Mouse (Mus musculus): ENCODE data around the gene Hoxc11. TPM values are rescaled to one million over a fixed set of nuclear protein-coding genes. Genes with fewer than 3 reads are reported as not detected.

Gene Hoxc11
- polyA plus RNA-seq, 1 experiment = not detected

DNA sequence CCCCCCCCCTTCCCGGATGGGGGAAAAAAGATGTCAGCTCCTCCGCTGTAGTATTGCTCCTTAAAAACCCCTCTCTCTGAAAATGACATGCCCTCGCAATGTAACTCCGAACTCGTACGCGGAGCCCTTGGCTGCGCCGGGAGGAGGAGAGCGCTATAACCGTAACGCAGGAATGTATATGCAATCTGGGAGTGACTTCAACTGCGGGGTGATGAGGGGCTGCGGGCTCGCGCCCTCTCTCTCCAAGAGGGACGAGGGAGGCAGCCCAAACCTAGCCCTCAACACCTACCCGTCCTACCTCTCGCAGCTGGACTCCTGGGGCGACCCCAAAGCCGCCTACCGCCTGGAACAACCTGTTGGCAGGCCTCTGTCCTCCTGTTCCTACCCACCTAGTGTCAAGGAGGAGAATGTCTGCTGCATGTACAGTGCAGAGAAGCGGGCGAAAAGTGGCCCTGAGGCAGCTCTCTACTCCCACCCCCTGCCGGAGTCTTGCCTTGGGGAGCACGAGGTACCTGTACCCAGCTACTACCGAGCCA, 12.6 kb downstream of the Hoxc11 start, which contains the start of gene Hoxc10:
Hoxc10 (plus strand) TSS at position 21 of the 536 bp plus-strand sequence.
- Histone ChIP-seq H3K4me3 (replicated peaks) (no peak within 1 kb of the TSS), H3K36me3 (ENCODE audit: control insufficient read depth) (no peaks in the 10 kb centered on the region), H3K4me1 (ENCODE audit: control insufficient read depth) (no peaks in the 10 kb centered on the region), H3K9me3 (ENCODE audit: control insufficient read depth, low read length) (peaks cover 3% of the 10 kb centered on the region; the same call in 1 of the 2 replicates), H3K27me3 (ENCODE audit: control insufficient read depth) (peaks cover 100% of the 10 kb centered on the region)
- TF ChIP-seq GATA1 (IDR thresholded peaks at IDR 0.05; ENCODE audit: low read length) (no peak), TAL1 (IDR thresholded peaks at IDR 0.05; ENCODE audit: low read length) (no peak)

GRCm38 (mm10) chr15:102967312-102967510, 13.0 kb downstream of the Hoxc11 start, which contains the start of gene Hoxc5:
Gene Hoxc5, plus strand, starts transcription at chr15:102967443.
- TF ChIP-seq TAL1 (IDR thresholded peaks at IDR 0.05; ENCODE audit: low read length) (no peak), GATA1 (IDR thresholded peaks at IDR 0.05; ENCODE audit: low read length) (no peak)
- H3K36me3 ChIP-seq (ENCODE audit: control insufficient read depth) = no peaks in the 10 kb centered on the region
- H3K4me1 ChIP-seq (ENCODE audit: control insufficient read depth) = no peaks in the 10 kb centered on the region
- H3K4me3 ChIP-seq (replicated peaks) = no peak within 1 kb of the TSS
- peaks cover 3% of the 10 kb centered on the region; the same call in 1 of the 2 replicates for H3K9me3 ChIP-seq (ENCODE audit: control insufficient read depth, low read length)
- peaks cover 100% of the 10 kb centered on the region for H3K27me3 ChIP-seq (ENCODE audit: control insufficient read depth)

- TF ChIP-seq GATA1 (IDR thresholded peaks at IDR 0.05; ENCODE audit: low read length) (no peak), TAL1 (IDR thresholded peaks at IDR 0.05; ENCODE audit: low read length) (no peak)
- Histone ChIP-seq H3K4me3 (replicated peaks) (no peak overlapping the region), H3K9me3 (ENCODE audit: control insufficient read depth, low read length) (peaks cover 3% of the 10 kb centered on the region; the same call in 1 of the 2 replicates), H3K4me1 (ENCODE audit: control insufficient read depth) (no peaks in the 10 kb centered on the region), H3K27me3 (ENCODE audit: control insufficient read depth) (peaks cover 100% of the 10 kb centered on the region), H3K36me3 (ENCODE audit: control insufficient read depth) (no peaks in the 10 kb centered on the region)
Observed at GRCm38 (mm10) chr15:102967511-102968397, 13.5 kb downstream of the Hoxc11 start.

- Histone ChIP-seq H3K36me3 (ENCODE audit: control insufficient read depth) (no peaks in the 10 kb centered on the region), H3K27me3 (ENCODE audit: control insufficient read depth) (peaks cover 100% of the 10 kb centered on the region), H3K4me1 (ENCODE audit: control insufficient read depth) (no peaks in the 10 kb centered on the region), H3K9me3 (ENCODE audit: control insufficient read depth, low read length) (peaks cover 3% of the 10 kb centered on the region; the same call in 1 of the 2 replicates), H3K4me3 (replicated peaks) (no peak overlapping the region)
- TF ChIP-seq TAL1 (IDR thresholded peaks at IDR 0.05; ENCODE audit: low read length) (no peak), GATA1 (IDR thresholded peaks at IDR 0.05; ENCODE audit: low read length) (no peak)
Observed at GRCm38 (mm10) chr15:102969296-102969695, 15.1 kb downstream of the Hoxc11 start.

DNA sequence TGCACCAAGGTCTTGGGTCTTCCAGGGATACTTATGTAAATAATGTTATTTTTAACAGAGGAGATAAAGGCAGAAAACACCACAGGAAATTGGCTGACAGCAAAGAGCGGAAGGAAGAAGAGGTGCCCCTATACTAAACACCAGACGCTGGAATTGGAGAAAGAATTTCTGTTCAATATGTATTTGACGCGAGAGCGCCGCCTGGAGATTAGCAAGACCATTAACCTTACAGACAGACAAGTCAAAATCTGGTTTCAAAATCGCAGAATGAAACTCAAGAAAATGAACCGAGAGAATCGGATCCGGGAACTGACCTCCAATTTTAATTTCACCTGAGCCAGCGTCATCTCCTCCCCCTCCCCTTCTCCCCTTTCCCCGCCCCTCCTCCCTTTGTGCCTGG, 16.5 kb downstream of the Hoxc11 start:
- Histone ChIP-seq H3K4me1 (ENCODE audit: control insufficient read depth) (no peaks in the 10 kb centered on the region), H3K9me3 (ENCODE audit: control insufficient read depth, low read length) (peaks cover 6% of the 10 kb centered on the region; the same call in 1 of the 2 replicates), H3K27me3 (ENCODE audit: control insufficient read depth) (peaks cover 100% of the 10 kb centered on the region), H3K36me3 (ENCODE audit: control insufficient read depth) (no peaks in the 10 kb centered on the region), H3K4me3 (replicated peaks) (no peak overlapping the region)
- no peak for TF ChIP-seq TAL1 (IDR thresholded peaks at IDR 0.05; ENCODE audit: low read length)
- no peak for TF ChIP-seq GATA1 (IDR thresholded peaks at IDR 0.05; ENCODE audit: low read length)

DNA sequence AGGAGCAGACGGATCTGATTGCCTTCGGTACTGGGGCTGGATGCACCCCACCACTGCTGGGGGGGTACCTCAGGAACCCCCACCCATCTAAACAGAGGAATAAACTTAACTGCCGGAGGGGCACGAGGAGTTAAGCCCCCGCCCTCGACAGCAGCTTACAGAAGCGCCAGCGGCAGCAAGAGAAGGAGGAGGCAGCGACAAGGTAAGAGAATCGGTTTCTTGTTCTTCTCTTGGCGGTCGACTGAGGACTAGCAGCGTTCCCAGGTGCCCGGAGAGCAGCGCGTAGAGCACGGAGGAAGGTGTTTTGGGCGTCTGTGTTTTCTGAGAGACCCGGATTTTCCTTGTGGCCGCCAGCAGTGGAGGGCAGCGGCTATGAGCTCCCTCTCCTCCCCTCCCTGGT, 18.0 kb downstream of the Hoxc11 start:
- Histone ChIP-seq H3K4me1 (ENCODE audit: control insufficient read depth) (no peaks in the 10 kb centered on the region), H3K36me3 (ENCODE audit: control insufficient read depth) (no peaks in the 10 kb centered on the region), H3K27me3 (ENCODE audit: control insufficient read depth) (peaks cover 100% of the 10 kb centered on the region), H3K4me3 (replicated peaks) (no peak overlapping the region), H3K9me3 (ENCODE audit: control insufficient read depth, low read length) (peaks cover 4% of the 10 kb centered on the region; the same call in 1 of the 2 replicates)
- TF ChIP-seq TAL1 (IDR thresholded peaks at IDR 0.05; ENCODE audit: low read length) (no peak), GATA1 (IDR thresholded peaks at IDR 0.05; ENCODE audit: low read length) (no peak)

DNA sequence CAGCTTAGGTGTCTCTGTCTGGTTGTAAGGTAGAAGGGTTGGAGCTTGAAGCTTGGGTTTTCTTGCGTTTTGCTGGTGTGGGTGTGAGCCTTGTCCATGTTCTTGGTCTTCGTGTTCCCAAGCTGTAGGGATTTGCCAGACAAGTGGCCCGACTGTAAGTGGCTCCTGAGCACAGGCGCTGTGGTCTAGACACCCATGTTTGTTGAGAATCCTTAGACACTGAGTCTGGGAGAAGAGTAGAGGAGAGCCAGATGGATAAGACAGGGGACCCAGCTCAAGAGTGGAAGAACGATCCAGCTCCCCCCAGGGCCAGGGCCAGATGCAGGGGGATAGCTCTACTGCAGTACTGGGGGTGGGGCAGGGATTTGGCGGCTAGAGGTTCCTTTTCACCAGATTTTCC, 18.5 kb downstream of the Hoxc11 start:
- H3K27me3 ChIP-seq (ENCODE audit: control insufficient read depth) = peaks cover 100% of the 10 kb centered on the region
- H3K9me3 ChIP-seq (ENCODE audit: control insufficient read depth, low read length) = peaks cover 4% of the 10 kb centered on the region; the same call in 1 of the 2 replicates
- no peaks in the 10 kb centered on the region for H3K36me3 ChIP-seq (ENCODE audit: control insufficient read depth)
- no peak overlapping the region for H3K4me3 ChIP-seq (replicated peaks)
- H3K4me1 ChIP-seq (ENCODE audit: control insufficient read depth) = no peaks in the 10 kb centered on the region
- no peak for TF ChIP-seq GATA1 (IDR thresholded peaks at IDR 0.05; ENCODE audit: low read length)
- no peak for TF ChIP-seq TAL1 (IDR thresholded peaks at IDR 0.05; ENCODE audit: low read length)

GRCm38 (mm10) chr15:102975034-102975433, 20.8 kb downstream of the Hoxc11 start:
- peaks cover 4% of the 10 kb centered on the region; the same call in 1 of the 2 replicates for H3K9me3 ChIP-seq (ENCODE audit: control insufficient read depth, low read length)

DNA sequence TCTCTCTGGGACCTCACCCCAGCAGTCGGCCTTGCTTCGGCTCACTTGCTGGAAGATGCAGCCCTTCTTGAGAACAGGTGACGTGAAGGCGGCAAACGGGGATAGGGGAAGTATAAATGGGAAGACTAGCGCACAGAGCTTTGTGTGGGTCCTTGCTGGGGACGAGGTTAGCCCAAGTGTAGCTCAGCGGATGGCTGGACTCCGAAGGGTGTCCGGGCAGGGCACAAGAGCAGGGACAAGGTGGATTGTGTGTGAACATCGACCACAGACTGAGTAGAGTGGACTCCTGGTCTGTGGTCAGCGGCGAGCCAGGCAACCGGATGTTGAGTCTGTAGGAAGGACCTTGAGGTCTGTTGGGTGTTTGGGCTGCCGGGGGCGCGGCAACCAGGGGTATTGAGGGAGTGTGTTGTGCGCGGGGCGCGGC, 21.5 kb downstream of the Hoxc11 start:
- Histone ChIP-seq H3K4me1 (ENCODE audit: control insufficient read depth) (no peaks in the 10 kb centered on the region), H3K9me3 (ENCODE audit: control insufficient read depth, low read length) (peaks cover 4% of the 10 kb centered on the region; the same call in 1 of the 2 replicates), H3K4me3 (replicated peaks) (no peak overlapping the region), H3K36me3 (ENCODE audit: control insufficient read depth) (no peaks in the 10 kb centered on the region), H3K27me3 (ENCODE audit: control insufficient read depth) (peaks cover 100% of the 10 kb centered on the region)
- TF ChIP-seq TAL1 (IDR thresholded peaks at IDR 0.05; ENCODE audit: low read length) (no peak), GATA1 (IDR thresholded peaks at IDR 0.05; ENCODE audit: low read length) (no peak)

More at GRCm38 (mm10) chr15:102975034-102975433, 20.8 kb downstream of the Hoxc11 start:
- H3K36me3 ChIP-seq (ENCODE audit: control insufficient read depth) = no peaks in the 10 kb centered on the region
- H3K4me3 ChIP-seq (replicated peaks) = no peak overlapping the region
- peaks cover 100% of the 10 kb centered on the region for H3K27me3 ChIP-seq (ENCODE audit: control insufficient read depth)
- TF ChIP-seq TAL1 (IDR thresholded peaks at IDR 0.05; ENCODE audit: low read length) (no peak), GATA1 (IDR thresholded peaks at IDR 0.05; ENCODE audit: low read length) (no peak)
- H3K4me1 ChIP-seq (ENCODE audit: control insufficient read depth) = no peaks in the 10 kb centered on the region

Data from erythroblast, embryonic 14.5 days (primary cell).